Mouse (Mus musculus) ES-E14 (cell line): ENCODE data around the gene Olfr1357.

ENCODE experiments used
- HCFC1 ChIP-seq: IDR thresholded peaks from 2 replicates; pipeline ENCODE4 v1.6.1; 2012; ENCODE audit warnings: low read length, inconsistent platforms, borderline replicate concordance; ENCODE audit not compliant: insufficient read depth
- ZNF384 ChIP-seq: IDR thresholded peaks from 2 replicates; pipeline ENCODE4 v1.6.1; 2012; ENCODE audit warnings: low read depth, low read length, inconsistent platforms

GRCm38 (mm10) chr10:78632311-78632710 lies 14.4 kb upstream of the Olfr1357 start:
- TF ChIP-seq HCFC1 (no peak), ZNF384 (no peak)
